Mouse (Mus musculus) CH12.LX (cell line): ENCODE results near the gene Rabgap1. TPM values are rescaled to one million over a fixed set of nuclear protein-coding genes. Genes with fewer than 3 reads are reported as not detected.
"Not testable (repeated sequence)": the region's sequence is repeated elsewhere in the genome, so short reads cannot be mapped to it uniquely, and the experiment has no call there.

Source experiments
- DNase-seq: peaks from one replicate; pipeline ENCODE4 v3.0.0-alpha.2; 2013; ENCODE audit errors: extremely low read depth
- H3K27ac ChIP-seq: 2 replicates; pipeline ENCODE4 v1.5.1; 2012; ENCODE audit warnings: low read depth, mild to moderate bottlenecking, control low read depth, moderate library complexity; ENCODE audit not compliant: insufficient read depth
- H3K27me3 ChIP-seq: replicated peaks from 2 replicates; pipeline ENCODE3; 2012; ENCODE audit warnings: inconsistent platforms
- H3K36me3 ChIP-seq, 2 experiments: replicated peaks in 1 of 2; 2 replicates each; pipeline versions ENCODE3 to v1.6.1; 2012; ENCODE audit warnings: inconsistent platforms in 1 of 2, low read length in 1 of 2, mild to moderate bottlenecking in 1 of 2, mixed read lengths in 1 of 2, moderate library complexity in 1 of 2; ENCODE audit not compliant: control insufficient read depth in 1 of 2, insufficient read depth in 1 of 2
- H3K4me1 ChIP-seq, 2 experiments: 2 replicates each; pipeline ENCODE4 v1.6.1; 2012; ENCODE audit warnings: inconsistent platforms in 1 of 2, moderate library complexity in 1 of 2; ENCODE audit not compliant: insufficient read depth in 2 of 2, control insufficient read depth in 1 of 2
- H3K4me2 ChIP-seq: 2 replicates; pipeline ENCODE4 v1.6.1; 2012; ENCODE audit warnings: low read depth, mild to moderate bottlenecking, control low read depth; ENCODE audit not compliant: poor library complexity, insufficient read depth, severe bottlenecking
- H3K4me3 ChIP-seq, 3 experiments: fragments of 150-350 bp in 1 of 3; sonication (generic) in 1 of 3; replicated peaks in 1 of 3; 2 replicates each; pipeline versions ENCODE3 to v1.5.1; 2011 to 2012; ENCODE audit warnings: low read depth in 2 of 3, low read length in 2 of 3, mild to moderate bottlenecking in 2 of 3, moderate library complexity in 2 of 3, control low read depth in 1 of 3, improper control_type of control experiment in 1 of 3, inconsistent platforms in 1 of 3, mixed read lengths in 1 of 3; ENCODE audit not compliant: poor library complexity in 1 of 3
- H3K79me2 ChIP-seq: replicated peaks from 2 replicates; pipeline ENCODE4 v1.6.1; 2012; ENCODE audit warnings: mild to moderate bottlenecking, moderate library complexity; ENCODE audit not compliant: control insufficient read depth, poor library complexity, insufficient read depth, severe bottlenecking; ENCODE audit errors: extremely low read depth
- H3K9ac ChIP-seq: 2 replicates; pipeline ENCODE4 v1.6.1; 2012; ENCODE audit warnings: low read depth, mild to moderate bottlenecking, control low read depth, moderate library complexity; ENCODE audit not compliant: insufficient read depth
- H3K9me3 ChIP-seq: replicated peaks from 2 replicates; pipeline ENCODE3; 2012; ENCODE audit warnings: low read length, inconsistent platforms, mixed read lengths
- CHD1 ChIP-seq: IDR thresholded peaks from 2 replicates; pipeline ENCODE4 v1.6.1; 2012; ENCODE audit warnings: low read depth, low read length, improper control_type of control experiment, inconsistent platforms
- CHD2 ChIP-seq: IDR thresholded peaks from 2 replicates; pipeline ENCODE4 v1.6.1; 2011; ENCODE audit warnings: low read length, improper control_type of control experiment
- E2F4 ChIP-seq: IDR thresholded peaks from 2 replicates; pipeline ENCODE4 v1.6.1; 2011; ENCODE audit warnings: low read depth, low read length, improper control_type of control experiment; ENCODE audit not compliant: insufficient replicate concordance
- ELF1 ChIP-seq: IDR thresholded peaks from 2 replicates; pipeline ENCODE4 v1.6.1; 2014; ENCODE audit warnings: low read depth, mild to moderate bottlenecking, inconsistent platforms, low read length, improper control_type of control experiment
- EP300 ChIP-seq: IDR thresholded peaks from 2 replicates; pipeline ENCODE4 v1.6.1; 2011; ENCODE audit warnings: low read length, improper control_type of control experiment
- GABPA ChIP-seq: IDR thresholded peaks from 2 replicates; pipeline ENCODE4 v1.6.1; 2012; ENCODE audit warnings: low read depth, low read length, improper control_type of control experiment, inconsistent platforms; ENCODE audit not compliant: insufficient replicate concordance
- IRF4 ChIP-seq: IDR thresholded peaks from 2 replicates; pipeline ENCODE4 v1.6.1; 2014; ENCODE audit warnings: low read depth, mild to moderate bottlenecking, inconsistent platforms, low read length, improper control_type of control experiment
- JUND ChIP-seq: conservative IDR thresholded peaks from 2 replicates; pipeline ENCODE4 v1.6.1; 2011; ENCODE audit warnings: low read depth, low read length, improper control_type of control experiment
- MAZ ChIP-seq: IDR thresholded peaks from 2 replicates; pipeline ENCODE4 v1.6.1; 2012; ENCODE audit warnings: low read depth, mild to moderate bottlenecking, inconsistent platforms, low read length, improper control_type of control experiment, moderate library complexity
- MEF2A ChIP-seq: IDR thresholded peaks from 2 replicates; pipeline ENCODE4 v1.6.1; 2014; ENCODE audit warnings: low read depth, mild to moderate bottlenecking, inconsistent platforms, low read length, improper control_type of control experiment, borderline replicate concordance
- MYC ChIP-seq: IDR thresholded peaks from 2 replicates; pipeline ENCODE4 v1.6.1; 2011; ENCODE audit warnings: low read depth, mild to moderate bottlenecking, improper control_type of control experiment, low read length
- NELFE ChIP-seq: IDR thresholded peaks from 2 replicates; pipeline ENCODE4 v1.6.1; 2011; ENCODE audit warnings: low read depth, low read length, improper control_type of control experiment
- PAX5 ChIP-seq: IDR thresholded peaks from 2 replicates; pipeline ENCODE4 v1.6.1; 2012; ENCODE audit warnings: low read length, inconsistent platforms, mixed read lengths
- POLR2AphosphoS2 ChIP-seq: IDR thresholded peaks from 2 replicates; pipeline ENCODE4 v1.6.1; 2011; ENCODE audit warnings: low read depth, low read length, improper control_type of control experiment
- RAD21 ChIP-seq: IDR thresholded peaks from 2 replicates; pipeline ENCODE4 v1.6.1; 2011; ENCODE audit warnings: low read depth, mild to moderate bottlenecking, low read length, improper control_type of control experiment, moderate library complexity
- RCOR1 ChIP-seq: conservative IDR thresholded peaks from 2 replicates; pipeline ENCODE4 v1.6.1; 2012; ENCODE audit warnings: low read depth, mild to moderate bottlenecking, inconsistent platforms, low read length, improper control_type of control experiment
- SMC3 ChIP-seq: IDR thresholded peaks from 2 replicates; pipeline ENCODE4 v1.6.1; 2011; ENCODE audit warnings: low read depth, low read length, improper control_type of control experiment
- UBTF ChIP-seq: IDR thresholded peaks from 2 replicates; pipeline ENCODE4 v1.6.1; 2012; ENCODE audit warnings: low read depth, mild to moderate bottlenecking, inconsistent platforms, low read length, improper control_type of control experiment, moderate library complexity
- USF1 ChIP-seq: IDR thresholded peaks from 2 replicates; pipeline ENCODE4 v1.6.1; 2014; ENCODE audit warnings: low read depth, mild to moderate bottlenecking, inconsistent platforms, low read length, improper control_type of control experiment
- dilution Hi-C: fragments of 300-500 bp; cut with MboI; formaldehyde crosslinking; loops from 2 replicates; pipeline ENCODE4 v1.14.3; 2020; ENCODE audit warnings: low sequenced_read_pairs; ENCODE audit not compliant: extremely low pct_unique_long_range_greater_than_20kb, extremely low pct_ligation_motif_present
- in situ Hi-C: fragments of 300-500 bp; cut with MboI; formaldehyde crosslinking; loops from 3 replicates; pipeline ENCODE4 v1.14.3; 2019; ENCODE audit warnings: low sequenced_read_pairs, low pct_ligation_motif_present, low pct_unique_long_range_greater_than_20kb, mixed read lengths
- polyA plus RNA-seq: library from polyadenylated mRNA; unstranded; fragments of >175 nt; gene quantifications from 2 replicates; pipeline ENCODE4 v1.2.1, GENCODE M21; 2012; ENCODE audit warnings: low read depth; ENCODE audit not compliant: insufficient read length
- total RNA-seq, 2 experiments: library from RNA; depleted of rRNA; stranded (reverse); fragments of 300-350 nt in 1 of 2; fragments of >200 nt in 1 of 2; gene quantifications; 2 replicates each; pipeline ENCODE4 v1.2.3; 2012 to 2014

The Rabgap1 gene
- total and polyA plus RNA-seq, 3 experiments: 16.6 to 21.9 (median 19.4) TPM

- Histone ChIP-seq H3K27ac (no peak overlapping the region), H3K4me1 (no peaks in the 10 kb centered on the region), H3K27me3 (no peaks in the 10 kb centered on the region), H3K9ac (no peak overlapping the region), H3K9me3 (no peaks in the 10 kb centered on the region), H3K4me2 (no peak overlapping the region), H3K4me3 (no peak overlapping the region), H3K36me3 (peaks cover 19 to 45% of the 10 kb centered on the region in 2 experiments), H3K79me2 (no peaks in the 10 kb centered on the region)
- dilution Hi-C loops (no loop called here), in situ Hi-C loops (no loop called here)
- DNase-seq: no peak
- no peak for TF ChIP-seq RCOR1
- no peak for TF ChIP-seq SMC3
- TF ChIP-seq NELFE: no peak
- TF ChIP-seq UBTF: no peak
- TF ChIP-seq E2F4: no peak
- TF ChIP-seq CHD1: no peak
- TF ChIP-seq ELF1: no peak
- no peak for TF ChIP-seq MAZ
- TF ChIP-seq POLR2AphosphoS2: no peak
- TF ChIP-seq RAD21: no peak
- TF ChIP-seq IRF4: no peak
- TF ChIP-seq PAX5: no peak
- no peak for TF ChIP-seq MYC
- TF ChIP-seq JUND: no peak
- TF ChIP-seq EP300: no peak
- TF ChIP-seq CHD2: no peak
- TF ChIP-seq GABPA: no peak
- TF ChIP-seq USF1: no peak
- TF ChIP-seq MEF2A: no peak
Observed at GRCm38 (mm10) chr2:37497321-37497720, 54.2 kb downstream of the Rabgap1 start.

- H3K36me3 ChIP-seq: peaks cover 14 to 47% of the 10 kb centered on the region in 2 experiments
- H3K9ac ChIP-seq, DNase-seq, H3K4me1 ChIP-seq, H3K9me3 ChIP-seq, H3K27ac ChIP-seq, H3K4me3 ChIP-seq, dilution Hi-C loops, H3K27me3 ChIP-seq, H3K79me2 ChIP-seq, H3K4me2 ChIP-seq: not testable (repeated sequence)
- in situ Hi-C loops: loop anchor here (10.0 kb wide), 1 partner anchor 269 kb away; the partner anchor contains the start of gene Crb2
Observed at GRCm38 (mm10) chr2:37505856-37506255, 62.8 kb downstream of the Rabgap1 start.
